Mouse (Mus musculus) small intestine, adult 2 months (tissue): ENCODE results near the gene Mns1. TPM values are rescaled to one million over a fixed set of nuclear protein-coding genes. Genes with fewer than 3 reads are reported as not detected.

ENCODE experiments used
- H3K27ac ChIP-seq: fragments of 200-500 bp; 2 replicates; pipeline ENCODE4 v1.5.1; 2012; ENCODE audit warnings: low read depth, low read length, control low read depth, inconsistent platforms; ENCODE audit not compliant: insufficient read depth
- H3K27me3 ChIP-seq: fragments of 200-500 bp; 2 replicates; pipeline ENCODE4 v1.6.1; 2012; ENCODE audit warnings: mild to moderate bottlenecking, moderate library complexity, low read length, inconsistent platforms; ENCODE audit not compliant: control insufficient read depth, insufficient read depth
- H3K36me3 ChIP-seq: fragments of 200-500 bp; 2 replicates; pipeline ENCODE4 v1.6.1; 2012; ENCODE audit warnings: mild to moderate bottlenecking, low read length, control low read depth, inconsistent platforms; ENCODE audit not compliant: control insufficient read depth, insufficient read depth
- H3K4me1 ChIP-seq: fragments of 200-500 bp; 2 replicates; pipeline ENCODE4 v1.6.1; 2012; ENCODE audit warnings: low read length, inconsistent platforms, mixed read lengths; ENCODE audit not compliant: control insufficient read depth, insufficient read depth, insufficient read length
- H3K4me3 ChIP-seq: fragments of 200-500 bp; 2 replicates; pipeline ENCODE4 v1.5.1; 2012; ENCODE audit warnings: low read depth, mild to moderate bottlenecking, control low read depth, inconsistent platforms, low read length, moderate library complexity
- CTCF ChIP-seq: fragments of 200-500 bp; IDR thresholded peaks from 2 replicates; pipeline ENCODE4 v1.5.1; 2012; ENCODE audit warnings: low read depth, mild to moderate bottlenecking, control low read depth, inconsistent platforms, low read length, moderate library complexity, mixed read lengths; ENCODE audit not compliant: insufficient replicate concordance, insufficient read length; ENCODE audit errors: extremely low read depth
- POLR2A ChIP-seq: fragments of 200-500 bp; IDR thresholded peaks from 2 replicates; pipeline ENCODE4 v1.6.1; 2012; ENCODE audit warnings: low read depth, mild to moderate bottlenecking, control low read depth, inconsistent platforms, low read length, moderate library complexity
- WGBS: fragments of 180-500 bp; shearing (Covaris S2); methylation state at CpG from one replicate; pipeline ENCODE4 v1.1.7; 2018; 5-methylcytosine and 5-hydroxymethylcytosine counted together
- polyA plus RNA-seq: library from polyadenylated mRNA; depleted of rRNA; stranded (reverse); fragments of >200 nt; gene quantifications from 2 replicates; pipeline ENCODE4 v1.2.3, GENCODE M21; 2012; rRNA removed

The Mns1 gene
- polyA plus RNA-seq, 1 experiment = 0.19 TPM

- no peak for TF ChIP-seq CTCF
- no peak for TF ChIP-seq POLR2A
- 69% methylated on average over 3 of the region's 3 CpGs for WGBS
- Histone ChIP-seq H3K36me3 (no peaks in the 10 kb centered on the region), H3K4me3 (no peak overlapping the region), H3K27me3 (no peaks in the 10 kb centered on the region), H3K4me1 (peaks cover 8% of the 10 kb centered on the region; the same call in 1 of the 2 replicates), H3K27ac (no peak overlapping the region)
These were observed 56.3 kb downstream of the Mns1 start for GRCm38 (mm10) chr9:72493984-72494685.

- no peaks in the 10 kb centered on the region for H3K27me3 ChIP-seq
- H3K4me3 ChIP-seq = no peak overlapping the region
- no peaks in the 10 kb centered on the region for H3K36me3 ChIP-seq
- H3K4me1 ChIP-seq = peaks cover 8% of the 10 kb centered on the region; the same call in 1 of the 2 replicates
- H3K27ac ChIP-seq = no peak overlapping the region
- 68% methylated on average over 2 of the region's 2 CpGs for WGBS
- no peak for TF ChIP-seq CTCF
- no peak for TF ChIP-seq POLR2A
These were observed 58.9 kb downstream of the Mns1 start for GRCm38 (mm10) chr9:72496691-72497090.

- TF ChIP-seq CTCF = no peak
- no peak for TF ChIP-seq POLR2A
- no peaks in the 10 kb centered on the region for H3K36me3 ChIP-seq
- no peak overlapping the region for H3K4me3 ChIP-seq
- no peaks in the 10 kb centered on the region for H3K27me3 ChIP-seq
- H3K4me1 ChIP-seq = peaks cover 5% of the 10 kb centered on the region; the same call in 1 of the 2 replicates
- no peak overlapping the region for H3K27ac ChIP-seq
- 85% methylated on average over 3 of the region's 3 CpGs for WGBS
These were observed 59.4 kb downstream of the Mns1 start for GRCm38 (mm10) chr9:72497171-72497570.

Other genes starting within 250 kb of the Mns1 start
- 1.2 and 2.4 TPM in 2 replicates for gene Zfp280d, start 163.2 kb upstream of the Mns1 start, polyA plus RNA-seq
- gene Tex9, start 54.2 kb downstream of the Mns1 start, polyA plus RNA-seq = 0.13 and 0.85 TPM in 2 replicates
- 2.0 and 4.7 TPM in 2 replicates for gene Rfx7, start 94.2 kb downstream of the Mns1 start, polyA plus RNA-seq
- gene Nedd4, start 224.3 kb downstream of the Mns1 start, polyA plus RNA-seq = 12.3 and 18.7 TPM in 2 replicates